Mouse (Mus musculus) G1E (cell line): ENCODE measurements at regions not wholly inside any gene's neighbourhood (a gene's known extent, or its start where the extent isn't known, plus 50 kb on each side); places are given as distances from the start of the nearest gene placed in this dataset.

ENCODE experiments used
- CTCF ChIP-seq: IDR thresholded peaks from 2 replicates; pipeline ENCODE4 v1.5.1; 2012; ENCODE audit warnings: low read depth, low read length, inconsistent platforms, mixed read lengths
- GATA1 ChIP-seq: IDR thresholded peaks from 2 replicates; pipeline ENCODE4 v1.6.1; 2012; ENCODE audit warnings: borderline replicate concordance, low read length, inconsistent platforms, mixed read lengths
- POLR2AphosphoS5 ChIP-seq: IDR thresholded peaks from 2 replicates; pipeline ENCODE4 v1.6.1; 2012; ENCODE audit warnings: low read depth, low read length, inconsistent platforms; ENCODE audit not compliant: insufficient replicate concordance
- TAL1 ChIP-seq: conservative IDR thresholded peaks from 2 replicates; pipeline ENCODE4 v1.6.1; 2012; ENCODE audit warnings: low read depth, low read length, inconsistent platforms, mixed read lengths

DNA sequence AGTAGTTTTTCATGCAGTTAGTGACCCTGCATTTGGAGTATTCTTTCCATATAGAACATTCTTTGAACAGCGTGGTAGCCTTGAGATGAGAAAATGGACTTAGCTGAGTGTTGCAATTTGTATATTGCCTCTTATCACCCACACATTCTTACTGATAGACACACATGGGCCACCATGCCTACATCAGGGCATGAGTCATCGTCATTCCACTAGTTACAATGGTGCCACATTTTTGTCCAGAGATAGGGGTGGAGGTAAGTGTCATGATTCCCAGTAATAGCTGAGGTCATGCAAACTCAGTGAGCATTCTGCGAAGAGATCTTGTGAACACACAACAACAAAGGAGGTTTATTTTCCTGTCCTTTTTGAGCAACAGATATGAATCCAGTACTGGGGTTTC is 128.0 kb downstream of the Arrdc4 start:
- TF ChIP-seq CTCF (no peak), TAL1 (no peak), GATA1 (no peak), POLR2AphosphoS5 (no peak)
